Mouse (Mus musculus) neural tube, embryonic 11.5 days (tissue): ENCODE measurements at regions not wholly inside any gene's neighbourhood (a gene's known extent, or its start where the extent isn't known, plus 50 kb on each side); places are given as distances from the start of the nearest gene placed in this dataset.

Experiments used
- ATAC-seq: fragments of 200-750 bp; cut with Nextera tagmentation; 2 replicates; pipeline ENCODE4 v1.8.0; 2017; ENCODE audit warnings: moderate number of reproducible peaks, mild to moderate bottlenecking, moderate TSS enrichment, moderate library complexity; ENCODE audit not compliant: insufficient read depth, low FRiP score, low TSS enrichment
- DNase-seq: peaks from one replicate; pipeline ENCODE4 v3.0.0-alpha.2; 2015; ENCODE audit warnings: low spot score
- H3K27ac ChIP-seq: fragments of 300-500 bp; sonication (generic); 2 replicates; pipeline ENCODE4 v1.5.1; 2014; ENCODE audit warnings: low read depth, mild to moderate bottlenecking, low read length
- H3K27me3 ChIP-seq: fragments of 300-500 bp; sonication (generic); 2 replicates; pipeline ENCODE4 v1.6.1; 2014; ENCODE audit warnings: mild to moderate bottlenecking, low read length, mixed read lengths; ENCODE audit not compliant: control insufficient read depth, insufficient read depth
- H3K36me3 ChIP-seq: fragments of 300-500 bp; sonication (generic); 2 replicates; pipeline ENCODE4 v1.6.1; 2014; ENCODE audit warnings: mild to moderate bottlenecking, low read length, moderate library complexity, mixed read lengths; ENCODE audit not compliant: control insufficient read depth, insufficient read depth
- H3K4me1 ChIP-seq: fragments of 300-500 bp; sonication (generic); 2 replicates; pipeline ENCODE4 v1.6.1; 2014; ENCODE audit warnings: low read length, mixed read lengths; ENCODE audit not compliant: control insufficient read depth, insufficient read depth
- H3K4me2 ChIP-seq: fragments of 300-500 bp; sonication (generic); 2 replicates; pipeline ENCODE4 v1.6.1; 2014; ENCODE audit warnings: low read depth, mild to moderate bottlenecking, moderate library complexity
- H3K4me3 ChIP-seq: fragments of 300-500 bp; sonication (generic); 2 replicates; pipeline ENCODE4 v1.5.1; 2014; ENCODE audit warnings: low read depth, low read length
- H3K9ac ChIP-seq: fragments of 300-500 bp; sonication (generic); 2 replicates; pipeline ENCODE4 v1.6.1; 2014; ENCODE audit warnings: mild to moderate bottlenecking, low read length
- H3K9me3 ChIP-seq: fragments of 300-500 bp; sonication (generic); 2 replicates; pipeline ENCODE4 v1.6.1; 2016; ENCODE audit warnings: low read length; ENCODE audit not compliant: control insufficient read depth
- WGBS: fragments of 180-500 bp; shearing (Covaris S2); extraction: QIAGEN DNeasy Blood & Tissue Kit; methylation state at CpG from one replicate; pipeline ENCODE4 v1.1.7; 2014; 5-methylcytosine and 5-hydroxymethylcytosine counted together

DNA sequence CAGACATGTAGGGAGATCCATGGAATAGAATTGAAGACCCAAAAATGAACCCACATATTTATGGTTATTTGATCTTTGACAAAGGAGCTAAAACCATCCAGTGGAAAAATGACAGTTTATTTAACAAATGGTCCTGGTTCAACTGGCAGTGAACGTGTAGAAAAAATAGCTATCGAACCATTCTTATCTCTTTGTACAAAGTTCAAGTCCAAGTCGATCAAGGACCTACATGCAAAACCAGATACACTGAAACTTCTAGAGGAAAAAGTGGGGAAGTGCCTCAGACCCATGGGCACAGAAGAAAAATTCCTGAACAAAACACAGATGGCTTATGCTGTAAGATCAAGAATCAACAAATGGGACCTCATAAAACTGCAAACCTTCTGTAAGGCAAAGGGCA lies 306.2 kb downstream of the Slc6a15 start:
- ATAC-seq: no peak
- H3K4me1 ChIP-seq: no peaks in the 10 kb centered on the region
- WGBS: 91% methylated on average over 3 of the region's 3 CpGs

DNA sequence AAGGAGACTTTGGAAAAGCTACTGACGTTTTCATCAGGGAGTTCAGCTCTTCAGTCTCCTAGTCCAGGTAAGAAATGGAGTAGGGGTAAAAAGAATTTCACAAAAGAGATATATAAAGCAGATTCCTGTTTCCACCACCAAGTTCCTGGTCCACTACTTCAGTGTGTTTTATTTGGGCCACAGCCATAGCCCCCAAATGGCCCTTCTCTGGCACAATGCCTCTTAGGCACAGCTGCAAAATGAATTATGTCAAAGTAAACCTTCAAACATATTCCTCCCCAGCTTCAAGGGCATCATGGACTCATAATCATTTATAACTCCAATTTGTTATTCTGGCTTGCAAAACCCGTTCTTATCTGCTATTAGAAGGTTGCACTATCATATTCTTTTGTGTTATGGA lies 325.1 kb downstream of the Slc6a15 start:
- H3K27me3 ChIP-seq: no peaks in the 10 kb centered on the region
- H3K36me3 ChIP-seq: no peaks in the 10 kb centered on the region
- H3K9ac ChIP-seq: no peak overlapping the region
- no peaks in the 10 kb centered on the region for H3K9me3 ChIP-seq
- no peak for ATAC-seq
- no peak for DNase-seq
- WGBS: 59% methylated on average over 2 of the region's 2 CpGs
- H3K4me1 ChIP-seq: no peaks in the 10 kb centered on the region
- no peak overlapping the region for H3K4me3 ChIP-seq
- no peak overlapping the region for H3K4me2 ChIP-seq
- no peak overlapping the region for H3K27ac ChIP-seq

More for the DNA sequence above, 306.2 kb downstream of the Slc6a15 start:
- no peak for DNase-seq
- H3K9ac ChIP-seq: no peak overlapping the region
- H3K27ac ChIP-seq: no peak overlapping the region
- H3K36me3 ChIP-seq: no peaks in the 10 kb centered on the region
- no peaks in the 10 kb centered on the region for H3K27me3 ChIP-seq
- no peaks in the 10 kb centered on the region for H3K9me3 ChIP-seq
- H3K4me2 ChIP-seq: no peak overlapping the region
- no peak overlapping the region for H3K4me3 ChIP-seq

DNA sequence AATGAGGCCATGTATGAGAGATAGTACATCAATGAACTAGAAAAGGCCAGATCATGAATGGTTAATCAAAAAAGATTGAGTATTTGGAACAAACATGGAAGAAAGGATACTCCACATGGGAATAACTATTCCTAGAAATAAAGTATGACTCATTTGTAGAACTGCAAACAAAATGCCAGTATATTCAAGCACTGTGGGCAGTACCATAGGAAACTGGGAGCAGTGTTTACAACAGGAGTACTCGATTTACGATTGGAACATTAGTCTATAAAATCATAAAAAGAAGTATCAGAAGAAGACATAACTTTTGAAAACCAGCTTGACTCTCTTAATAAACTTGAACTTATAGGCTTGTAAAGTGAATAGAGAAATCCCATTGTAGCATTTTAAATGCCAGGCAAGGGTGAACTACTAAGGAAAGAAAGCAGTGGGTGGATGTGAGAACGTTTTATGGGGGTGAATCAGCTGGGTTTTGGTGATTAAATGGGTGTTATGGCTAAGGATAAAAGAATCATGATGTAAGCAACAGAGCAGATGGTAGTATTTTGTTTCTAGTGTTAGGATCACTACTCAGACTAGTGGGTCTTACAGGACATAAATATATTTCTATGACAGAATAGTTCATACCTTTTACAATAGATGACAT lies 347.6 kb downstream of the Slc6a15 start:
- H3K4me2 ChIP-seq: no peak overlapping the region
- H3K9ac ChIP-seq: no peak overlapping the region
- no peaks in the 10 kb centered on the region for H3K36me3 ChIP-seq
- H3K27ac ChIP-seq: no peak overlapping the region
- WGBS: 77% methylated on average over 3 of the region's 3 CpGs
- ATAC-seq: no peak
- no peaks in the 10 kb centered on the region for H3K4me1 ChIP-seq
- no peaks in the 10 kb centered on the region for H3K27me3 ChIP-seq
- no peaks in the 10 kb centered on the region for H3K9me3 ChIP-seq
- no peak for DNase-seq
- no peak overlapping the region for H3K4me3 ChIP-seq

DNA sequence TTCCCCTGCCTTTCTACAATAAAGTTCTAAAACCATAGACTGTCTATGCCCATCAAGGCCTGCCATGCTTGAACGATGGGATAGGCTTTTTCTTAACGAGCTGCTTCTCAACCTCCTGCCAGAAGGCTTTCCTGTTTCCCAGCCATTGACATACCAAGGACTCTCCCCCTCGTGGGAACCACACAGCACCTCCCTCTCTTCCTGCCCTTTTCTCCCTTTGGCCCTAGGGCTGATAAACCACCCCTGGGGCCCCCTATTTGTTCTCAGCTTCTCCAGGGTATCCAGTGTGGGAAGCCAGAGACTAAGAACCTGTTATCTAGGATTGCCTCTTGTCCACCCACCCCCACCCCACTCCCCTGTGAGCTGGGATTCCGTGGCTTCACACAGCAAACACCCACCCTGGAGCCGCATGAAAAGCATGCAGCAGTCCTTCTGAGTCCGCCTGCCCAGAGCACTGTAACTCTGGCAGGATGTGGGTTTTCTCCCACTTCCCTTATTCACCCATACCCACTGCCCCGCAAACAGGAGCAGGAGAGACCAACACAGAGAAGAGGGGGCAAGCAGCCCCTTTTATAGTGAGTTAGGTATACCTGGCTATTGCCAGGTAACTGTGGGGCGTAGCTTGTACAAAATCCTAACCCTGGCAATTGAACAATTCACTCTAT lies 351.5 kb downstream of the Slc6a15 start:
- no peaks in the 10 kb centered on the region for H3K36me3 ChIP-seq
- no peak overlapping the region for H3K9ac ChIP-seq
- no peak for ATAC-seq
- no peak overlapping the region for H3K27ac ChIP-seq
- H3K27me3 ChIP-seq: no peaks in the 10 kb centered on the region
- H3K4me3 ChIP-seq: no peak overlapping the region
- H3K9me3 ChIP-seq: no peaks in the 10 kb centered on the region
- 76% methylated on average over 8 of the region's 8 CpGs for WGBS
- H3K4me1 ChIP-seq: no peaks in the 10 kb centered on the region
- DNase-seq: no peak
- H3K4me2 ChIP-seq: no peak overlapping the region

DNA sequence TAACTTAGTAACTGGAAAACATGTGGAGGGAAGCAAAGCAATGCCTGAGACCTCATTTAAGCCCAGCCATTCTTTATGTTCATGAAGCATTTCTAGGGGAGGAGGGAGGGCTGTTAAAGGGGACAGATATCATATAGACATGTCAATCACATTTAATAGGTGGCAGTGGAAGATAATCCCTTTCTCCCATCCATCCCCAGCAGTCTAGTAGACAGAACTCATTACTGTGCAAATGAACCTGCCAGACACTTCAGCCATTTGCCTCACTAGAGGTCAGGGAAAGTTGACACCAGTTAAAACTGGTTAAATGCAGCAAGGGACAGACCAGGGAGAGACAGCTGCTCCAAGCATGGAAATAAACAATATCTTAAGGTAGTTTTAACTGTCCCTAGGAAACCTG lies 359.1 kb downstream of the Slc6a15 start:
- DNase-seq (peak; percentile 54), ATAC-seq (peak; percentile 90)
- Histone ChIP-seq H3K4me1 (no peaks in the 10 kb centered on the region), H3K9me3 (no peaks in the 10 kb centered on the region), H3K4me3 (no peak overlapping the region), H3K27me3 (no peaks in the 10 kb centered on the region), H3K4me2 (no peak overlapping the region), H3K36me3 (no peaks in the 10 kb centered on the region), H3K9ac (no peak overlapping the region), H3K27ac (no peak overlapping the region)

DNA sequence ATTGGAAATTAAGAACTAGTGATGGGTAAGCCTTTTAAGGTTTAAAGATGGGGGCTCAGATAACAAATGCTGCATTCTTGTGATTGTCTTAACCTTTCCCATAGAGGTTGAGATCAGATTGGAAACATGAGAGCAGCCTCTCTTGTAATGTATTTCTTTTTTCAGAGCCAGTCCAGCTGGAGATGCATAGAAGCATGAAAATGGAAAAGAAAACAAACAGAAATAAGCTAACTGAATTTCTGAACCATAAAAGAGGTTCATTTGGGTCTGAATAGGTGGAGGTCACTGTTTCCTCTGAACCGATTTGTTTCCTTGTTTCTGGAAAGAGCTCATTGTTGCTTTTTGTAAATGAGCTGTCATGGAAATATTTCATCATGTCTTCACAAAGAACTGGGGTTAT lies 363.9 kb downstream of the Slc6a15 start:
- H3K27ac ChIP-seq: no peak overlapping the region
- no peak overlapping the region for H3K9ac ChIP-seq
- no peaks in the 10 kb centered on the region for H3K4me1 ChIP-seq
- no peaks in the 10 kb centered on the region for H3K36me3 ChIP-seq
- H3K27me3 ChIP-seq: no peaks in the 10 kb centered on the region
- no peak overlapping the region for H3K4me2 ChIP-seq
- ATAC-seq: no peak
- no peaks in the 10 kb centered on the region for H3K9me3 ChIP-seq
- peak; percentile 21 for DNase-seq
- 22% methylated on average over 1 of the region's 1 CpGs for WGBS
- no peak overlapping the region for H3K4me3 ChIP-seq

DNA sequence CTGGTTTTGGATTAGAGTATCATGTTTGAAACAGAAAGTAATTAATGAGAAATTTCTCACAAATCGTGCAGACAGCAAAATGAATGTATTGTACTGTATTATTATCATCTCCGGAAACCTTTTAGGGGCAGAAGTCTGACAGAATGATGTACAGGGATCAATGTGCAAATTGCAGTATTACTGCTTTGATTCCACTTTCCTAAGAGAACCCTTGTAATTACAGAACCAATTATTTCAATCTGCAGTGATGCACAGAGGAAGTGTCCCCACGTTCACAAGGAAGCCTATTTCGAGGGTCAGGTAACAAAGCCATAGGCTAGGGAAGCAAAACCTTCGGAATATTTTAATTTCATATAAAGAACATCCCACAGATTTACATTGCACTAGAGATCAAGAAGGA lies 364.4 kb downstream of the Slc6a15 start:
- Histone ChIP-seq H3K4me2 (no peak overlapping the region), H3K4me1 (no peaks in the 10 kb centered on the region), H3K27ac (no peak overlapping the region), H3K4me3 (no peak overlapping the region), H3K9ac (no peak overlapping the region), H3K27me3 (no peaks in the 10 kb centered on the region), H3K36me3 (no peaks in the 10 kb centered on the region), H3K9me3 (no peaks in the 10 kb centered on the region)
- ATAC-seq (no peak), DNase-seq (no peak)
- 55% methylated on average over 5 of the region's 5 CpGs for WGBS

DNA sequence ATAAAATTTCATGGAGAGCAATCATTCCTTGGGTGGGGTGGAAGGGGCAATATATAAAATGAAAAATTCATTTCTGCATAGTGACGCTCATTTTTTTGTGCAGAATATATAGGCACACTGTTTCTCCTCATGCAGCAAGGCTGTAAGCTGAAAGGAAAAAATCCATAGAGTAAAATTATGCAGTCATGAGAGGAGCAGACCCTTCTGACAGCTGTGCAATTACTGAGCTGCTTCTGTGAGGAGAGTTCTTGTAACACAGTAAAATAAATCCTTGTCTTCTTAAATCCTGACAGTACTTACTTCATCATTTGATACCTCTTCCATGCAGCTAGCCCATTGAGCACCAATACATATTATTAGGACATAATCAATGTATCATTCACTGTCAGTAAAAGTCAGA lies 362.7 kb upstream of the Gm21293 start:
- H3K27me3 ChIP-seq: no peaks in the 10 kb centered on the region

DNA sequence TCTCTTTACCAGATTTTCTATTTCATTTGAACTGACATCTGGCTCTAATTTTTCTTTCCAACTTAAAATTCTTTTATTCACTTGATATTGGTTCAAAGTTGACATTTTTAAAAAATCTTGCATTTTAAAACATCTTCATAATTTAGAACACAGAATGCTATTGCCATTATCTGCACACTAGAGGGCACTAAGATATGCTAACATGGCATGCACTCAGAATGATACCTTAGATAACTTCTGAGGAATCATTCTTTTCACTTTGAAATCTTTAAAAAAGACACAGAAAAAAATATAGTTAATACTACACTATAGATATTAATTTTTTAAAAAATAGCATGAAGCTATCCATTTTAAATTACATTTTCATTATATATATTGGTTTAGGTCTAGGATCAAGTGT lies 357.9 kb upstream of the Gm21293 start:
- Histone ChIP-seq H3K4me1 (no peaks in the 10 kb centered on the region), H3K4me3 (no peak overlapping the region), H3K36me3 (no peaks in the 10 kb centered on the region), H3K27me3 (no peaks in the 10 kb centered on the region), H3K9me3 (no peaks in the 10 kb centered on the region), H3K9ac (no peak overlapping the region), H3K4me2 (no peak overlapping the region), H3K27ac (no peak overlapping the region)
- ATAC-seq: no peak
- DNase-seq: no peak

More for the DNA sequence above, 362.7 kb upstream of the Gm21293 start:
- H3K9ac ChIP-seq: no peak overlapping the region
- WGBS: 83% methylated on average over 1 of the region's 1 CpGs
- no peaks in the 10 kb centered on the region for H3K4me1 ChIP-seq
- no peak overlapping the region for H3K4me3 ChIP-seq
- no peaks in the 10 kb centered on the region for H3K9me3 ChIP-seq
- DNase-seq: no peak
- H3K36me3 ChIP-seq: no peaks in the 10 kb centered on the region
- no peak overlapping the region for H3K27ac ChIP-seq
- no peak overlapping the region for H3K4me2 ChIP-seq
- ATAC-seq: no peak
